Mouse (Mus musculus): ENCODE measurements around the gene Guf1. TPM values are rescaled to one million over a fixed set of nuclear protein-coding genes. Genes with fewer than 3 reads are reported as not detected.

Gene Guf1
- polyA plus RNA-seq, 2 experiments, result 7.4 to 12.4 TPM

- TF ChIP-seq EP300 (IDR thresholded peaks at IDR 0.05; ENCODE audit: low read depth) (no peak), CTCF (IDR thresholded peaks at IDR 0.05; ENCODE audit: low read depth) (no peak)
- Histone ChIP-seq H3K4me3 (ENCODE audit: insufficient read depth in 1 of 2, low read depth in 2 of 2, low read length in 2 of 2) (no peak overlapping the region), H3K27me3 (ENCODE audit: control insufficient read depth, insufficient read depth, low read length) (no peaks in the 10 kb centered on the region), H3K4me2 (ENCODE audit: low read depth) (no peak overlapping the region), H3K9ac (replicated peaks) (no peak overlapping the region), H3K9me3 (ENCODE audit: control insufficient read depth, low read length) (no peaks in the 10 kb centered on the region), H3K27ac (no peak overlapping the region), H3K36me3 (replicated peaks; ENCODE audit: control insufficient read depth, insufficient read depth, low read depth) (no peaks in the 10 kb centered on the region), H3K4me1 (replicated peaks; ENCODE audit: control insufficient read depth in 2 of 2, insufficient read depth in 2 of 2, low read length in 1 of 2) (no peaks in the 10 kb centered on the region)
- WGBS (ENCODE audit: insufficient replicate concordance), result 46% methylated on average over 5 of the region's 5 CpGs
- ATAC-seq (ENCODE audit: insufficient read depth) (no peak), DNase-seq (ENCODE audit: low read depth in 3 of 3, low spot score in 3 of 3) (no peak)
Observed at GRCm38 (mm10) chr5:69522064-69522463, 34.7 kb upstream of the Guf1 start.

- Histone ChIP-seq H3K9ac (replicated peaks) (no peak overlapping the region), H3K4me2 (ENCODE audit: low read depth) (no peak overlapping the region), H3K4me3 (ENCODE audit: insufficient read depth in 1 of 2, low read depth in 2 of 2, low read length in 2 of 2) (no peak overlapping the region), H3K27me3 (ENCODE audit: control insufficient read depth, insufficient read depth, low read length) (no peaks in the 10 kb centered on the region), H3K36me3 (replicated peaks; ENCODE audit: control insufficient read depth, insufficient read depth, low read depth) (no peaks in the 10 kb centered on the region), H3K27ac (no peak overlapping the region), H3K9me3 (ENCODE audit: control insufficient read depth, low read length) (no peaks in the 10 kb centered on the region), H3K4me1 (replicated peaks; ENCODE audit: control insufficient read depth in 2 of 2, insufficient read depth in 2 of 2, low read length in 1 of 2) (no peaks in the 10 kb centered on the region)
- TF ChIP-seq CTCF (IDR thresholded peaks at IDR 0.05; ENCODE audit: low read depth), result no peak
- TF ChIP-seq EP300 (IDR thresholded peaks at IDR 0.05; ENCODE audit: low read depth), result no peak
- no peak for DNase-seq (ENCODE audit: low read depth in 3 of 3, low spot score in 3 of 3)
- no peak for ATAC-seq (ENCODE audit: insufficient read depth)
Observed at GRCm38 (mm10) chr5:69523944-69524343, 32.8 kb upstream of the Guf1 start.

- H3K36me3 ChIP-seq (replicated peaks; ENCODE audit: control insufficient read depth, insufficient read depth, low read depth), result no peaks in the 10 kb centered on the region
- WGBS (ENCODE audit: insufficient replicate concordance), result 53% methylated on average over 1 of the region's 1 CpGs
- H3K9me3 ChIP-seq (ENCODE audit: control insufficient read depth, low read length), result no peaks in the 10 kb centered on the region
- no peak overlapping the region for H3K4me2 ChIP-seq (ENCODE audit: low read depth)
- no peaks in the 10 kb centered on the region for H3K27me3 ChIP-seq (ENCODE audit: control insufficient read depth, insufficient read depth, low read length)
- H3K4me1 ChIP-seq (replicated peaks; ENCODE audit: control insufficient read depth in 2 of 2, insufficient read depth in 2 of 2, low read length in 1 of 2), result no peaks in the 10 kb centered on the region
- TF ChIP-seq CTCF (IDR thresholded peaks at IDR 0.05; ENCODE audit: low read depth) (no peak), EP300 (IDR thresholded peaks at IDR 0.05; ENCODE audit: low read depth) (no peak)
- DNase-seq (ENCODE audit: low read depth in 3 of 3, low spot score in 3 of 3) (no peak), ATAC-seq (ENCODE audit: insufficient read depth) (no peak)
- no peak overlapping the region for H3K4me3 ChIP-seq (ENCODE audit: insufficient read depth in 1 of 2, low read depth in 2 of 2, low read length in 2 of 2)
- H3K9ac ChIP-seq (replicated peaks), result no peak overlapping the region
- no peak overlapping the region for H3K27ac ChIP-seq
Observed at GRCm38 (mm10) chr5:69541680-69542079, 15.0 kb upstream of the Guf1 start.

- Histone ChIP-seq H3K9me3 (ENCODE audit: control insufficient read depth, low read length) (no peaks in the 10 kb centered on the region), H3K36me3 (replicated peaks; ENCODE audit: control insufficient read depth, insufficient read depth, low read depth) (no peaks in the 10 kb centered on the region), H3K27ac (no peak within 1 kb of the TSS), H3K4me3 (ENCODE audit: insufficient read depth in 1 of 2, low read depth in 2 of 2, low read length in 2 of 2) (no peak within 1 kb of the TSS), H3K4me2 (ENCODE audit: low read depth) (no peak within 1 kb of the TSS), H3K4me1 (replicated peaks; ENCODE audit: control insufficient read depth in 2 of 2, insufficient read depth in 2 of 2, low read length in 1 of 2) (no peaks in the 10 kb centered on the region), H3K27me3 (ENCODE audit: control insufficient read depth, insufficient read depth, low read length) (no peaks in the 10 kb centered on the region), H3K9ac (replicated peaks) (no peak within 1 kb of the TSS)
- no peak for DNase-seq (ENCODE audit: low read depth in 3 of 3, low spot score in 3 of 3)
- TF ChIP-seq EP300 (IDR thresholded peaks at IDR 0.05; ENCODE audit: low read depth) (no peak), CTCF (IDR thresholded peaks at IDR 0.05; ENCODE audit: low read depth) (no peak)
- 54% methylated on average over 4 of the region's 4 CpGs for WGBS (ENCODE audit: insufficient replicate concordance)
- no peak for ATAC-seq (ENCODE audit: insufficient read depth)
Observed at GRCm38 (mm10) chr5:69542489-69542888, 14.2 kb upstream of the Guf1 start, which contains the start of gene Yipf7. Gene Yipf7, minus strand, starts transcription at chr5:69542648.

- no peaks in the 10 kb centered on the region; the same call in 1 of the 2 replicates for H3K36me3 ChIP-seq (replicated peaks; ENCODE audit: control insufficient read depth, insufficient read depth, low read depth)
- H3K4me2 ChIP-seq (ENCODE audit: low read depth), result peak overlapping the region; percentile 75
- peak; percentile 42; the same call in 1 of the 2 replicates for ATAC-seq (ENCODE audit: insufficient read depth)
- H3K27ac ChIP-seq, result peak overlapping the region; percentile 32; the same call in 1 of the 2 replicates
- WGBS (ENCODE audit: insufficient replicate concordance), result 9% methylated on average over 16 of the region's 16 CpGs
- peak overlapping the region; percentile 85 for H3K9ac ChIP-seq (replicated peaks)
- H3K4me1 ChIP-seq (replicated peaks; ENCODE audit: control insufficient read depth in 2 of 2, insufficient read depth in 2 of 2, low read length in 1 of 2), result 0 out of 4 replicates have a peak, but pooled peaks cover 0 to 2% of the 10 kb centered on the region in 2 experiments
- TF ChIP-seq CTCF (IDR thresholded peaks at IDR 0.05; ENCODE audit: low read depth) (no peak), EP300 (IDR thresholded peaks at IDR 0.05; ENCODE audit: low read depth) (no peak)
- H3K27me3 ChIP-seq (ENCODE audit: control insufficient read depth, insufficient read depth, low read length), result no peaks in the 10 kb centered on the region
- peak in 2 of 3 experiments; percentile 7 to 36 for DNase-seq (ENCODE audit: low read depth in 3 of 3, low spot score in 3 of 3)
- no peaks in the 10 kb centered on the region for H3K9me3 ChIP-seq (ENCODE audit: control insufficient read depth, low read length)
- H3K4me3 ChIP-seq (ENCODE audit: insufficient read depth in 1 of 2, low read depth in 2 of 2, low read length in 2 of 2), result peak overlapping the region; percentile 89 to 93
Observed at GRCm38 (mm10) chr5:69557404-69557935, 747 bp downstream of the Guf1 start.

Data from liver, embryonic 14.5 days (tissue).